Mouse (Mus musculus): ENCODE measurements around the gene Dcaf1.
A peak's percentile ranks its signal among the peaks of the same experiment; 100 is the strongest.

Dcaf1 gene

DNA sequence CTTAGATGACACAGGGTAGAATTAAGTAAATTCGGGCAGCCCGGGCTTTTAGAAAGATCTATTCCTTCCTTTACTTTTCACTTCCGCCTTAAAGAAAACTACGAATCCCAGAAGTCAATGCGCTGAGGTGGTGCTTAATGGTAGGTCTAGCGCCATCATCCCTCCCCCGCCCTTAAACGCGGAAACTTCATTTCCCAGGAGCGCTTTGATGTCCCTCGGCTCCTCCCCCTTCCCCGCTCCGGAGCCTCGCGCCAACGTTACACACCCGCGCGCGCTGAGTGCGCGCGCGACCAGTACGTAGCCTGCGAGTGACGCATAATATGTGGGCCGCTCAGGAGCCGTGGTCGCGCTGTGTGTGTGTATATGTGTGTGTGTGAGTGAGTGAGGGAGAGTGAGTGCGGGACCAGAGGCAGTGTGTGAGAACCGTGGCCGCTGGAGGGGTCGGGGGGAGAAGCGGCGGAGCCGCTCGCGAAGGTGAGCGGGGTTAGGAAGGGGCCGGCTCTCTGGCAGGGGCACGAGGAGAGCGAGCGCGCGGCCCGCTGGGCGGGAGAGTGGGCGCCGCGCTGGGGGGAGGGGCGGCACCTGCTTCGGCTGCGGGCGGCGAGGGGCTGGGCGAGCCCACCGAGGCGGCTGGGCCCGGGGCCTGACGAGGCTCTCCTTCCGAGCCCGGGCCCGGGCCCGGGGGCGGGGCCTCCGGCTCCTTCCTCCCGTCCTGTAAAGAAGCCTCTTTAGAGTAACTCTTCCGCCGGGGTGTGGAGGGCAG lies at the start of gene Dcaf1:
Gene Dcaf1, plus strand, starts transcription at position 257 of the 763 bp plus-strand sequence.
- DNase-seq (ENCODE audit: low spot score in 2 of 2) = peak; percentile 90 to 94

- no peak for DNase-seq (ENCODE audit: low spot score in 2 of 2)
Observed at GRCm38 (mm10) chr9:106776116-106776515, 45.6 kb upstream of the Dcaf1 start.

- no peak for DNase-seq (ENCODE audit: low spot score in 2 of 2)
Observed at GRCm38 (mm10) chr9:106777423-106777822, 44.3 kb upstream of the Dcaf1 start.

GRCm38 (mm10) chr9:106778319-106778718 lies 43.4 kb upstream of the Dcaf1 start:
- DNase-seq (ENCODE audit: low spot score in 2 of 2) = no peak

DNA sequence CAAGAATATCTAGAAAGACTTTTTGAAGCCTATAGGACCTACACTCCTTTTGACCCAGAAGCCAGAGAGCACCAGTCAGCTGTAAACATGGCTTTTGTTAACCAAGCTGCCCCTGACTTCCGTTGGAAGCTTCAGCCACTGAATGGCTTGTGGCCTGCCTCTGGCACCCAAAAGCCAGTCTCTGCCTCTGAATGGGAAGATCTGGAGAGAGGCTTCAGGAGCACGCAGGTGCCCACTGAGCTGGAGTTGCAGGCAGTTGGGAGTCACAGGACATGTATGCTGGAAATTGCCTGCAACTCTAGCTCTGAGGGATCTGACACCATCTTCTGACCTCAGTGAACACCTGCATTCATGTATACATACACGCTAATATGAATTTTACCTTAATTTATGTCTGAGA lies 41.6 kb upstream of the Dcaf1 start:
- DNase-seq (ENCODE audit: low spot score in 2 of 2) = no peak

- no peak for DNase-seq (ENCODE audit: low spot score in 2 of 2)
Observed at GRCm38 (mm10) chr9:106783554-106783953, 38.1 kb upstream of the Dcaf1 start.

DNA sequence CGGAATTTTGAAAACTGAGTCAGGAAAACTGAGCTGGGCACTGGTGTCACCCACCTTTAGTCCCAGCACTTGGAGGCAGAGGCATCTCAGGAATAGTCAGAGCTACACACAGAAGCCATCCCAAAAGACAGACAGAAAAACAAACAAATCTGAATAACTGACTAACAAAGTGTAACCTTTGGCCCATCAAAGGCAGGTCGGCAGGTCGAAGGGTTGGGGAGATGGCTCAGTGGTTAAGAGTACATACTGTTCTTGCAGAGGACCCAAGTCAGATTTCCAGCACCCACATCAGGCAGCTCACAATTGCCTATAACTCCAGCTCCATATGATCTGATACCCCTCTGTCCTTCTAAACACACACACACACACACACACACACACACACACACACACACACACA lies 36.5 kb upstream of the Dcaf1 start:
- DNase-seq (ENCODE audit: low spot score in 2 of 2) = no peak

- peak; percentile 15 to 17 for DNase-seq (ENCODE audit: low spot score in 2 of 2)
Observed at GRCm38 (mm10) chr9:106787979-106788811, 33.5 kb upstream of the Dcaf1 start.

DNA sequence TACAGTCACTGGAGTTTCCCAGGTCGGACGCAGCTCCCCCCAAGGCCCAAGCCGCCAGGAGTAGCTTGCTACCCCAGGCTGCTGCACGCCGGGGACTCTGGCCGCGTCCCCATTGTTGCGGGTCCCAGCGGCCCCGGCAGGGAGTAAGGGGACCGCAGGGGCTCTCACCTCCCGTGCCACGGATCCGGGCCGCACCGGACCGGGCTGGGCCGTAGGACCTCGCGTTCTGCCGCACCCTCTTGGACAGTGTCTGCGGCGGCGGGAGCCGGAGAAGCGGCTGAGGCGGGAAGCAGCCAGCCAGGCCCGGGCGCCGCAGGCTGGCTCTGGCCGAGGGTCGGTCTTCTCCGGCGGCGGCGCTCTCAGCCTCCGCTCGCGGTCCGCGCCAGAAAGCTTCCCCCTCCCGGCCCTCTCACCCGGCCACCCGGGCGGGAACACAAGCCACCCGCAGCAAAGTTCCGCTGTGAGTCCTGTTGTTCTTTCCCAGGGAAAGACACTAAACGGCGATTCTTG lies 32.8 kb upstream of the Dcaf1 start, which contains the start of gene Rad54l2:
Gene Rad54l2, minus strand, starts transcription at position 383 of the 510 bp plus-strand sequence.
- DNase-seq (ENCODE audit: low spot score in 2 of 2) = peak; percentile 84 to 88

DNA sequence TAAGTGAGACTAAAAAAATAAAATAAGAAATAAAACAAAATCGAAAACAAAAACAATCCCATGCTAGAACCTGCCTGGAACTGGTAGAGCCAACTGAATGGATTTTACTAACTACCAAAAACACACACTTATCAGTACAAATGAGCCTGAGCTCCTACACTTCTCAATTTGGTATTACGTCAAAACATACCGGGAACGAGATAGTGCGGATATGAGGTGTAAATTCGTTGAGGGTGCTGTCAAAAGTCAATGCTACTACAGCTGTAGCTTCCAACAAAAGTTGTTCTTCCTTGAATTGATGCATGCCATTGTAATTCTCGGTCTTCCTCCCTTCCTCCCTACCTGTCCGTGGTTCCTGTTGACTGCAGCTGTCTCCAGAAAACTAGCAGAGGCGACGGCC lies 32.3 kb upstream of the Dcaf1 start:
- DNase-seq (ENCODE audit: low spot score in 2 of 2) = no peak

DNA sequence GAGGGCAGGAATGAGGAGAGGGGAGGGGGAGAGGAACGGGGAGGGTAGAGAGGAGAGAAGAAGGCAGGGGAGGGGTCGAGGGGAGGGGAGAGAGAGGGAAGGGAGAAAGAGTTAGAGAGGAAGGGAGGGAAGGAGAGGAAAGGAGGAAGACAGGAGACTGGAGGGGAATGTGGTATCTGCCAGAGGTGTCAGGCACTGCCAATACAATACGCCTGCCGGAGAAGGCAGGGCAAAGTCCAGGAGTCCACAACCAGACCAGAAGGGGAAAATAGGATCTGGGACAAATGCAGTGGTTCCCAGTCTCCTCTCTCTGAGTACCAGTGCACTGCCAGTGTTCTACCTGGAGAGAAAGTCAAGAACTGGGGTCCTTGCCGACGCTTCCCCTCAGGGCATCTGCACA lies 30.8 kb upstream of the Dcaf1 start:
- no peak for DNase-seq (ENCODE audit: low spot score in 2 of 2)

DNA sequence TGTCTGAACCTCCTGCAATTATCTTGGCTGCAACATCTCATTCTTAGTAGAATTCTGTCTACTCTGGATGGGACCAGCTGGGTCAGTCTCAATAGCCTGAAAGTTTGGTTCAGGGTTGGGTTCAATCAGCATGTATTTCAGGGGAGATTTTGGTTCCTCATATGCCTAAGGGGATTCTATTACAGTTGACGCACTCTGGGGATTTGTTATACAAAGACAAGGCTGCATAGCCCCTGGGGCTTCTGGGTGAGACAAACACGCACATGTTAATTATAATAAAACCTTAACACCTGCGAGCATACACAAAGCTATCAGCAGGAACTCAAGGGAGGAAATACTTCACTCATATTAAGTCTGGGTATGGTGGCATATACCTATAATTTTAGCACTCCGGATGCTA lies 15.2 kb upstream of the Dcaf1 start:
- DNase-seq (ENCODE audit: low spot score in 2 of 2) = no peak

- DNase-seq (ENCODE audit: low spot score in 2 of 2) = no peak
Observed at GRCm38 (mm10) chr9:106818191-106818590, 3.5 kb upstream of the Dcaf1 start.

DNA sequence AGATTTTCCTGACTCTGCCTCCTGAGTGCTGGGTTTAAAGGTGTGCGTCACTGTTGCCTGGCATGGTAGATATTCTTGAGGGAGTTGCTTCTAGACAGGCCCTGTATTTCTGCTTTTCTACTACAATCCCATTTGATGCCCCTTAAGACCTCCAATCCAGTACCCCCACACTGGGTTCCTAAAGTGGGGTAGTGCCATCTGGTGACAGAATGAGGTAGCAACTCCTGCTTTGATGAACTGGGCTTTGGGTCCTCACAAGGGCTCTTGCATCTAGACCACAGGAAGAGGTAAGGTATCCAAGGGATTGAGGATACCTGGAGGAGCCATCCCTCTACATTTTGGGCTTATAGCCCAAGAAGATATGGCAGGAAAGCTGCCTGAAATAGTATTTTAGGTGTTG lies 2.5 kb upstream of the Dcaf1 start:
- peak in 1 of 2 experiments; percentile 34 for DNase-seq (ENCODE audit: low spot score in 2 of 2)

DNA sequence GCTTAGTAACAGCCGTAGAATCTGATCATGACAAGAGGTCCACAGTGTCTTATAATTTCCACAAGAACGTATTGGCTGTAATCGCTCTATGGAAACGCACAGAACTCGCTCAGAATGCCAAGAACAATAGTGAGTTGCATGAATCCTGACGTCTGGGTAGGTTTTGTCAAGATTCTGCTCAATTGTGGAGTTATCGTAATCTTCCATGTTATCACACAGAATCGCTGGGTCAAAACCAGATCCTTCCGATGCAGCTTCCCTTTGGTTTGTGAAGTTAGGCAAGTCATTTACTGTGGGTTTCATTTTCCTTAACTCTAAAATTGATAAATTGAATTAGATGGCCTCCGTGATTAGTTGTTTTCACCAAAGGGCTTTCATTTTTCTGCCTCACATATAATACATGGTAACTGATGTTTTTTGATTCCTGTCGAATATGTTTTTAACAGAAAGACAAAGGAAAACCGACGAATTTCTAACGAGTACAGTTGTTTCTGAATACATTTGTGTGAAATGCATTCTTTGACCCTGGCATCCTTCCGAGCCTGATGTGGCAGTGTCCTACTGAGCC lies 540 bp upstream of the Dcaf1 start:
- no peak for DNase-seq (ENCODE audit: low spot score in 2 of 2)

GRCm38 (mm10) chr9:106822381-106823104 lies 869 bp downstream of the Dcaf1 start:
- DNase-seq (ENCODE audit: low spot score in 2 of 2) = peak; percentile 78 to 80

GRCm38 (mm10) chr9:106840569-106840968 lies 18.9 kb downstream of the Dcaf1 start:
- no peak for DNase-seq (ENCODE audit: low spot score in 2 of 2)

DNA sequence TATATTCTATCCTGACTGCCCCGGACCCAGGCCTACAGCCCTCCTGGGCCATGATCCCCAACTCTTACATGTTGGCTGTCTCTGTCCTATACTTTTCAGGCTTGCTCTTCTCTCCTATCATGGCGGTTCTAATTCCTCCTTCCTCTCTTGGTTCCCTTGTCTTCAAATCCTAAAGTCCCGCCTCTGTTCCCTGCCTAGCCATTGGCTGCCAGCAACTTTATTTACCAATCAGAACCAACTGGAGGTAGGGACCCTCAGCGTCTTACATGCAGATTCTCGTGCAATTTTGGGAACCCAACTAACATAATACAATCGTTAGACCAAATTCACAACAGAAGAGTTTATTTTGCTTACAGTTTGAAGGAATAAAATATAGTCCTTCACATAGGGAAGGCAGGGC lies 21.1 kb downstream of the Dcaf1 start:
- no peak for DNase-seq (ENCODE audit: low spot score in 2 of 2)

DNA sequence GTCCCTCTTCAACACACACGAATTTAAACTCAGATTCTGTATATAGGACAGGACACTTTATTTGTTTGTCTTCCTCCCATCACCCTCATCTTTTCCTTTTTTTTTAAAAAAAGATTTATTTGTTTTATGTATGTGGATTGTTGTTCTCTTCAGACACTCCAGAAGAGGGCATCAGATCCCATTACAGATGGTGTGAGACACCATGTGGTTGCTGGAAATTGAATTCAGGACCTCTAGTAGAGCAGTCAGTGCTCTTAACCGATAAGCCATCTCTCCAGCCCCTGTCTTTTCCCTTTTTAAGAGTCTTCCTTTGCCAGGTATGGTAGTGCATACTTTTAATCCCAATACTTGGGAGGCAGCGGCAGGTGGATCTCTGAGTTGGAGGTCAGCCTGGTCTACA lies 35.0 kb downstream of the Dcaf1 start:
- DNase-seq (ENCODE audit: low spot score in 2 of 2) = no peak

GRCm38 (mm10) chr9:106858036-106858435 lies 36.4 kb downstream of the Dcaf1 start:
- DNase-seq (ENCODE audit: low spot score in 2 of 2) = no peak

GRCm38 (mm10) chr9:106874216-106874615 lies 52.5 kb downstream of the Dcaf1 start:
- DNase-seq (ENCODE audit: low spot score in 2 of 2) = no peak

GRCm38 (mm10) chr9:106876666-106877065 lies 55.0 kb downstream of the Dcaf1 start:
- DNase-seq (ENCODE audit: low spot score in 2 of 2) = no peak

Measured in right cerebral cortex, adult 2 months (tissue).